ENCODE assay signal across 8 mouse cellular contexts in genomic region chr5:64382451-64383057, GRCm38 (mm10).
DNase-seq lines count a peak whose midpoint lies in the region; ATAC-seq and TF ChIP-seq lines count a peak whose summit lies in the region.

No protein-coding gene starts in this region.

- peak overlapping the region; percentile 38; the same call in 1 of the 2 replicates for H3K27ac ChIP-seq in embryonic facial prominence, embryonic 12.5 days
- H3K27ac ChIP-seq in midbrain, postnatal 0 days (ENCODE audit: low read depth, low read length): no peak overlapping the region

- no peaks in the 10 kb centered on the region for H3K9me3 ChIP-seq in embryonic facial prominence, embryonic 12.5 days
- no peaks in the 10 kb centered on the region for H3K9me3 ChIP-seq in midbrain, postnatal 0 days (ENCODE audit: low read length)

- peak; percentile 99 for TF ChIP-seq CTCF in midbrain, postnatal 0 days (IDR thresholded peaks at IDR 0.05)

- DNase-seq in A20 (ENCODE audit: low read depth, low spot score) (peak; percentile 62), liver (peak; percentile 80)
- DNase-seq in adrenal gland, postnatal 36 days: peak; percentile 82 to 85
- peak; percentile 80 to 86 for DNase-seq in heart, adult 9 months (ENCODE audit: low spot score in 2 of 2)
- DNase-seq in kidney, adult 9 months: peak; percentile 92
- peak; percentile 87 for DNase-seq in midbrain, postnatal 0 days (ENCODE audit: low spot score)
- peak; percentile 66 to 79 for DNase-seq in spleen, postnatal 14 days (ENCODE audit: low spot score in 2 of 2)

- H3K4me2 ChIP-seq in embryonic facial prominence, embryonic 12.5 days (replicated peaks): no peak overlapping the region
- no peak overlapping the region for H3K4me2 ChIP-seq in midbrain, postnatal 0 days (ENCODE audit: low read depth, low read length, poor library complexity, severe bottlenecking)

- WGBS in embryonic facial prominence, embryonic 12.5 days: 9% methylated on average over 8 of the region's 8 CpGs
- 21% methylated on average over 8 of the region's 8 CpGs for WGBS in midbrain, postnatal 0 days

- ATAC-seq in embryonic facial prominence, embryonic 12.5 days (ENCODE audit: insufficient number of reproducible peaks, insufficient read depth, low FRiP score, low TSS enrichment): peak; percentile 54; the same call in 1 of the 2 replicates
- ATAC-seq in midbrain, postnatal 0 days (ENCODE audit: low FRiP score): peak; percentile 76

- H3K36me3 ChIP-seq in embryonic facial prominence, embryonic 12.5 days: no peaks in the 10 kb centered on the region
- no peaks in the 10 kb centered on the region for H3K36me3 ChIP-seq in midbrain, postnatal 0 days (ENCODE audit: insufficient read depth, low read length)

- no peak overlapping the region for H3K4me3 ChIP-seq in embryonic facial prominence, embryonic 12.5 days
- no peak overlapping the region for H3K4me3 ChIP-seq in midbrain, postnatal 0 days (ENCODE audit: low read depth, low read length)

- H3K27me3 ChIP-seq in embryonic facial prominence, embryonic 12.5 days: no peaks in the 10 kb centered on the region
- no peaks in the 10 kb centered on the region for H3K27me3 ChIP-seq in midbrain, postnatal 0 days (ENCODE audit: insufficient read depth, low read length)

- no peak overlapping the region for H3K9ac ChIP-seq in embryonic facial prominence, embryonic 12.5 days
- no peak overlapping the region for H3K9ac ChIP-seq in midbrain, postnatal 0 days (replicated peaks; ENCODE audit: low read length, poor library complexity, severe bottlenecking)

- peaks cover 29% of the 10 kb centered on the region for H3K4me1 ChIP-seq in embryonic facial prominence, embryonic 12.5 days
- H3K4me1 ChIP-seq in midbrain, postnatal 0 days (ENCODE audit: insufficient read depth, low read length): peaks cover 3% of the 10 kb centered on the region; the same call in 1 of the 2 replicates
